Mouse (Mus musculus): ENCODE results near the gene Lifr.
A peak's percentile ranks its signal among the peaks of the same experiment; 100 is the strongest.

The Lifr gene

GRCm38 (mm10) chr15:7090211-7090765 is at the start of gene Lifr:
TSS of gene Lifr (plus strand) at chr15:7090614.
- no peak for DNase-seq

GRCm38 (mm10) chr15:7044081-7044749 is 46.2 kb upstream of the Lifr start:
- DNase-seq = peak; percentile 60

GRCm38 (mm10) chr15:7045056-7045455 is 45.4 kb upstream of the Lifr start:
- DNase-seq = no peak

GRCm38 (mm10) chr15:7047931-7048330 is 42.5 kb upstream of the Lifr start:
- no peak for DNase-seq

GRCm38 (mm10) chr15:7048916-7049315 is 41.5 kb upstream of the Lifr start:
- no peak for DNase-seq

- peak; percentile 87 for DNase-seq
Observed at GRCm38 (mm10) chr15:7051666-7052065, 38.7 kb upstream of the Lifr start.

GRCm38 (mm10) chr15:7052117-7052516 is 38.3 kb upstream of the Lifr start:
- DNase-seq = no peak

- DNase-seq = no peak
Observed at GRCm38 (mm10) chr15:7056851-7057250, 33.6 kb upstream of the Lifr start.

- no peak for DNase-seq
Observed at GRCm38 (mm10) chr15:7060522-7060921, 29.9 kb upstream of the Lifr start.

- DNase-seq = no peak
Observed at GRCm38 (mm10) chr15:7061995-7062697, 28.3 kb upstream of the Lifr start.

GRCm38 (mm10) chr15:7062698-7063009 is 27.8 kb upstream of the Lifr start:
- no peak for DNase-seq

GRCm38 (mm10) chr15:7063521-7064240 is 26.7 kb upstream of the Lifr start:
- no peak for DNase-seq

GRCm38 (mm10) chr15:7064992-7065523 is 25.4 kb upstream of the Lifr start:
- DNase-seq = no peak

GRCm38 (mm10) chr15:7065624-7066023 is 24.8 kb upstream of the Lifr start:
- no peak for DNase-seq

- DNase-seq = no peak
Observed at GRCm38 (mm10) chr15:7066752-7067151, 23.7 kb upstream of the Lifr start.

- no peak for DNase-seq
Observed at GRCm38 (mm10) chr15:7069374-7069773, 21.0 kb upstream of the Lifr start.

GRCm38 (mm10) chr15:7070199-7070794 is 20.1 kb upstream of the Lifr start:
- peak; percentile 34 for DNase-seq

GRCm38 (mm10) chr15:7073269-7073668 is 17.1 kb upstream of the Lifr start:
- DNase-seq = peak; percentile 41

GRCm38 (mm10) chr15:7075185-7075584 is 15.2 kb upstream of the Lifr start:
- DNase-seq = peak; percentile 85

- no peak for DNase-seq
Observed at GRCm38 (mm10) chr15:7078356-7078755, 12.1 kb upstream of the Lifr start.

- DNase-seq = no peak
Observed at GRCm38 (mm10) chr15:7079631-7080337, 10.6 kb upstream of the Lifr start.

- DNase-seq = peak; percentile 23
Observed at GRCm38 (mm10) chr15:7080916-7081626, 9.3 kb upstream of the Lifr start.
